Mouse (Mus musculus) C2C12 (cell line): ENCODE results near the gene Ptma.

ENCODE experiments used
- CTCF ChIP-seq: IDR thresholded peaks from one replicate; pipeline ENCODE4 v1.5.1; 2011; ENCODE audit not compliant: control insufficient read depth, insufficient read depth, insufficient read length
- MYOD1 ChIP-seq: IDR thresholded peaks from one replicate; pipeline ENCODE4 v1.6.1; 2011; ENCODE audit warnings: low read depth; ENCODE audit not compliant: control insufficient read depth, insufficient read length
- MYOG ChIP-seq: IDR thresholded peaks from one replicate; pipeline ENCODE4 v1.6.1; 2011; ENCODE audit not compliant: control insufficient read depth, insufficient read length; ENCODE audit errors: extremely low read depth

- TF ChIP-seq CTCF (no peak), MYOD1 (no peak), MYOG (no peak)
Observed at GRCm38 (mm10) chr1:86503165-86503747, 23.3 kb upstream of the Ptma start.
